Mouse (Mus musculus): ENCODE results near the gene Zhx3. TPM values are rescaled to one million over a fixed set of nuclear protein-coding genes. Genes with fewer than 3 reads are reported as not detected.

The Zhx3 gene
- polyA plus RNA-seq, 1 experiment, result 0.04 TPM

DNA sequence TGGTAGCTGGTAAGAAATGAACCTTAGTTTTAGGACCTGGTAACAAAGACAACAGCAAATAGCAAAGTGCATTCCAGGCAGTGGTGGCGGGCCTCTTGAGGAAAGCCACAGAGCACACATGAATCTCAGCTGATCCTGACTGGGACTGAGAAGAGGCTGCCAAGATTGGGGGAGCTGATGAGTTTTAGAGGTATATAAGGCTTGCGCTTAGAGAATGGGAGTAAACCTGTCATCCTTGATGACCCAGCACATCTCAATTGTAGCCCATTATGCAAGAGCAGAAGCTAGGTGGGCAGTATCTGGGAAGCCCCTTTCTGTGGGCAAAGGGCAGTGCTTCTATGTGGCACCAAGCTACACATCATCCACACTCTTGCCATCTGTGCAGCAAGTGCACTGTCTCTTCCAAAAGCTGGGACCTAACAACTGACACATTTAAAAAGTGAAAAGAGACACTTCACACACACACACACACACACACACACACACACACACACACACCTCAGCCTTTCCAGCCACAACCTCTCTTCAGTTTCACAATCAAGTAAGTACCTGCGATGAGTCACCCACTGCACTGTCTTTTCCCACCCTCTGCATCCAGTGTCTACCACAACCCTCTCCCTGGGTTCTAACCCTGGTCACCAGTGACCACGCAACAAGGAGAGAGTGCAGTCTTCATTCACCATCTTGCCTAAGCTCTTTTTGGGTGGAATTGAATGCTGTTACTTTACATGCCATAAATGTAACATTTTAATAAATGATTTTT, 149.0 kb downstream of the Zhx3 start:
- Histone ChIP-seq H3K27me3 (ENCODE audit: control insufficient read depth) (no peaks in the 10 kb centered on the region), H3K36me3 (ENCODE audit: control insufficient read depth) (peaks cover 76% of the 10 kb centered on the region), H3K4me1 (ENCODE audit: control insufficient read depth) (no peaks in the 10 kb centered on the region), H3K4me3 (replicated peaks) (no peak overlapping the region), H3K9me3 (ENCODE audit: control insufficient read depth, low read length) (no peaks in the 10 kb centered on the region)
- TF ChIP-seq GATA1 (IDR thresholded peaks at IDR 0.05; ENCODE audit: low read length) (no peak), TAL1 (IDR thresholded peaks at IDR 0.05; ENCODE audit: low read length) (no peak)

DNA sequence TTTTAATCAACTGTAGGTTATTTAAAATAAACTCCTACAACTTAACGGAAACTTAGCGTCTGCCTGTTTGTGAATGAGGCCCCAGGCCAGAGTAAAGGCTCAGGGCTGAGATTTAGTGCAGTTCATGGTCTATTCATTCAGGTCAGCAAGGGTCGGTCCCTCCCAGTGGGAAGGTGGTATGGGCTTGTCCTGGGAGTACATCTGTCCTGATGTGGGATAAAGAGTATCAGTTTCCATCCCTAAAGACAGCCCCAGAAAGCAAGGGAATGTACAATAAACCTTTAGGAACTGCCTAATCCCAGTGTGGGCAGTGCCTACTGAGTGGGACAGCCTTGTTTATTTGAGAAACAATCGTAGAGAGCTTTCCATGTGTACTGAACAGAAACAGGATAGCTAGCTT, 150.1 kb downstream of the Zhx3 start:
- TF ChIP-seq GATA1 (IDR thresholded peaks at IDR 0.05; ENCODE audit: low read length) (no peak), TAL1 (IDR thresholded peaks at IDR 0.05; ENCODE audit: low read length) (no peak)
- no peaks in the 10 kb centered on the region for H3K4me1 ChIP-seq (ENCODE audit: control insufficient read depth)
- no peaks in the 10 kb centered on the region for H3K9me3 ChIP-seq (ENCODE audit: control insufficient read depth, low read length)
- H3K36me3 ChIP-seq (ENCODE audit: control insufficient read depth), result peaks cover 87% of the 10 kb centered on the region
- H3K27me3 ChIP-seq (ENCODE audit: control insufficient read depth), result no peaks in the 10 kb centered on the region
- H3K4me3 ChIP-seq (replicated peaks), result no peak overlapping the region

DNA sequence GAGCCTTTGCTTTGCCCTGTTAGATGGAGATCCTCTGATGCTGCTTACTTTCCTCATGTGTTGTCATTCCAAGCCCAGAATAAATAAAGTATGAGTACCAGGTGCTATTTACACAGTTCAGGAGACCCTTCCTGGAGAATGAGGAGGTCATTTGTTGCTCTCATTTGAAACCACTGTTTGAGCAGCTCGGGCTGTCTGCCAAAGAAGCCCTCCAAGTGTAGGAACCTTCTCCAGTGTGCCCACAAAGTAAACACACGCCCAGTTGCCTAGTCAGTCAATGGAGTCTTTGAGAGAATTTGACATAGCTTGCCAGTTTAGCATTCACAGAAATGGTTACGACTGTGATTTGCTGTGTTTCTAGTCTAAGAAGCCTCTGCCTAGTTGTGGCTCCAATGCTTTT, 154.0 kb downstream of the Zhx3 start:
- H3K36me3 ChIP-seq (ENCODE audit: control insufficient read depth), result peaks cover 100% of the 10 kb centered on the region
- H3K9me3 ChIP-seq (ENCODE audit: control insufficient read depth, low read length), result no peaks in the 10 kb centered on the region
- TF ChIP-seq GATA1 (IDR thresholded peaks at IDR 0.05; ENCODE audit: low read length) (no peak), TAL1 (IDR thresholded peaks at IDR 0.05; ENCODE audit: low read length) (no peak)
- no peaks in the 10 kb centered on the region for H3K4me1 ChIP-seq (ENCODE audit: control insufficient read depth)
- no peak overlapping the region for H3K4me3 ChIP-seq (replicated peaks)
- H3K27me3 ChIP-seq (ENCODE audit: control insufficient read depth), result no peaks in the 10 kb centered on the region

DNA sequence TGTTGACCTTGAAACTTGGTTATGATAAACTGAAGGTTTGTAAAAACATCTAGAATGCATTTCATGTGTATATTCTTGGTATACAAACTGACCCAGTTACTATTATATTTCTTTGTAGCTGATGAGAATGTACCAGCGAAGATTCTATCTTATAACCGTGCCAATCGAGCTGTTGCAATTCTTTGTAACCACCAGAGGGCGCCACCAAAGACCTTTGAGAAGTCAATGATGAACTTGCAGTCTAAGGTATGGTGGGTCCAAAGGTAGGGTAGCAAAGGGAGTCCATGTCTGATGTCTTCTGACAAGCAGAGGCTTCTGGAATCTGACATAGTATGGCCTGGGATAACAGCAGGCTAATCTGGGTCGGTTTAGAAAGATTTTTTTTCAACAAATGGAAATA, 155.5 kb downstream of the Zhx3 start:
- Histone ChIP-seq H3K27me3 (ENCODE audit: control insufficient read depth) (no peaks in the 10 kb centered on the region), H3K36me3 (ENCODE audit: control insufficient read depth) (peaks cover 100% of the 10 kb centered on the region), H3K4me3 (replicated peaks) (no peak overlapping the region), H3K4me1 (ENCODE audit: control insufficient read depth) (no peaks in the 10 kb centered on the region), H3K9me3 (ENCODE audit: control insufficient read depth, low read length) (no peaks in the 10 kb centered on the region)
- TF ChIP-seq GATA1 (IDR thresholded peaks at IDR 0.05; ENCODE audit: low read length) (no peak), TAL1 (IDR thresholded peaks at IDR 0.05; ENCODE audit: low read length) (no peak)

DNA sequence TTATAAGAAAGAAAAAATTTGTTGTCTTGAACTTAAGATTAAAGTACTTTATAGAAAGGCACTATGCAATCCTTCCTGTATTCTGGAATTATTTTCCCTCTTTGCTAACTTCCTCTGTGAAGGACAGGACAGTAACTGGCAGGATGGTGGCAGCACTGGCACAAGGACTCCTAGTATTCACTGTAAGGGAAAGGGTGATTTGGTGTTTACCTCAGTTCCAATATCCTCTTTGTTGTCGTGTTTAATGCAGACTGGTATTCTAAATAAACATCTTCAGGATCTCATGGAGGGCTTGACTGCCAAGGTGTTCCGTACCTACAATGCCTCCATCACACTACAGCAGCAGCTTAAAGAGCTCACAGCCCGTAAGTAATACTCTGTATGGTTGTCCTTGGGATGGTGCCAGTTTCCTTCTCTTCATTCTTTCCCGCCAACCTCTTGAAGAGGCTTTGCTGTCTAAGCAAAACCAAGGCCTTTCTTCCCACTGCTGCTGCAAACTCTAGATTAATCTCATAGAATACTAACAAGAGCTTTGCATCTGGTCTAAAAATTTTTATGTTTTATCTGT, 157.3 kb downstream of the Zhx3 start:
- H3K36me3 ChIP-seq (ENCODE audit: control insufficient read depth), result peaks cover 100% of the 10 kb centered on the region
- H3K9me3 ChIP-seq (ENCODE audit: control insufficient read depth, low read length), result no peaks in the 10 kb centered on the region
- TF ChIP-seq TAL1 (IDR thresholded peaks at IDR 0.05; ENCODE audit: low read length), result no peak
- TF ChIP-seq GATA1 (IDR thresholded peaks at IDR 0.05; ENCODE audit: low read length), result no peak
- H3K4me1 ChIP-seq (ENCODE audit: control insufficient read depth), result no peaks in the 10 kb centered on the region
- no peak overlapping the region for H3K4me3 ChIP-seq (replicated peaks)
- no peaks in the 10 kb centered on the region for H3K27me3 ChIP-seq (ENCODE audit: control insufficient read depth)

DNA sequence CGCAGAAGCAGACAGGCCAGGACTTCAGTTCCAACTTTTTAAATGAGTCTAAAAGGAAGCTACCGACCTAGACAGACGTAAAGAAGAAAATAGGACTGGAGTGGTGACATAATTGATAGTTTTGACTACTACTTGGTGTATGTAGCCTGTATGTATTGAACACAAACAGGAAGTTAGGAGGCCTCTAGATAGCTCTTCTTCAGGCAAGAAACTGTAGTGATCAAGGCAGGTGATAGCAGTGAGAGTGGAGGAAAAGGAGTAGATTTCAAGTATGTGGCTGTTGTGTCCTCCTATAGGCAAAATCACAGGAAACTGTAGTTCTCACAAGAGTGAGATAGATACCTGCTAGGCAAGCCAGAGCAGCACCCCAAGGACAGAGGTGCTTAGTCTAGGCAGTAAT, 165.1 kb downstream of the Zhx3 start:
- H3K4me1 ChIP-seq (ENCODE audit: control insufficient read depth), result no peaks in the 10 kb centered on the region
- H3K27me3 ChIP-seq (ENCODE audit: control insufficient read depth), result no peaks in the 10 kb centered on the region
- TF ChIP-seq TAL1 (IDR thresholded peaks at IDR 0.05; ENCODE audit: low read length), result no peak
- no peak for TF ChIP-seq GATA1 (IDR thresholded peaks at IDR 0.05; ENCODE audit: low read length)
- H3K4me3 ChIP-seq (replicated peaks), result no peak overlapping the region
- H3K9me3 ChIP-seq (ENCODE audit: control insufficient read depth, low read length), result no peaks in the 10 kb centered on the region
- H3K36me3 ChIP-seq (ENCODE audit: control insufficient read depth), result peaks cover 99% of the 10 kb centered on the region

DNA sequence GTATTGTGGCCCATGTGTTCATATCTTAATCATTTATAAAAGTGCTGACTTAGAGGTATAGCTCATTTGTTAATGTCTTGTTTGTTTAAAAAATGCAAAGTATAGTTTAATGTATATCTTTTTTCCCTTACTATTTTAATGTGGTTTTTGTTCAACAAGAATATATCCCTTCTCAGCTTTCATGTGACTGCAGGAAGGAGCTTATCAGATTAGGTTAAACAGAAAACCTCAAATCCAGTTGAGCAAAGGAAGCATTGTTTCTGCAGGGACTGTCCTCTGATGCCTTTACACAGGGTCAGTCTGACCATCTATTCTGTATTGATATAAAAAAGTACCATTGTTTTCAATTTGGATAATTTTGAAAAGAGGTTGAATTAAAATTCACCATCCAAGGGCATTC, 170.0 kb downstream of the Zhx3 start:
- TF ChIP-seq GATA1 (IDR thresholded peaks at IDR 0.05; ENCODE audit: low read length), result no peak
- no peak for TF ChIP-seq TAL1 (IDR thresholded peaks at IDR 0.05; ENCODE audit: low read length)
- no peaks in the 10 kb centered on the region for H3K9me3 ChIP-seq (ENCODE audit: control insufficient read depth, low read length)
- no peaks in the 10 kb centered on the region for H3K27me3 ChIP-seq (ENCODE audit: control insufficient read depth)
- peaks cover 99% of the 10 kb centered on the region for H3K36me3 ChIP-seq (ENCODE audit: control insufficient read depth)
- peaks cover 1% of the 10 kb centered on the region; the same call in 1 of the 2 replicates for H3K4me1 ChIP-seq (ENCODE audit: control insufficient read depth)
- no peak overlapping the region for H3K4me3 ChIP-seq (replicated peaks)

DNA sequence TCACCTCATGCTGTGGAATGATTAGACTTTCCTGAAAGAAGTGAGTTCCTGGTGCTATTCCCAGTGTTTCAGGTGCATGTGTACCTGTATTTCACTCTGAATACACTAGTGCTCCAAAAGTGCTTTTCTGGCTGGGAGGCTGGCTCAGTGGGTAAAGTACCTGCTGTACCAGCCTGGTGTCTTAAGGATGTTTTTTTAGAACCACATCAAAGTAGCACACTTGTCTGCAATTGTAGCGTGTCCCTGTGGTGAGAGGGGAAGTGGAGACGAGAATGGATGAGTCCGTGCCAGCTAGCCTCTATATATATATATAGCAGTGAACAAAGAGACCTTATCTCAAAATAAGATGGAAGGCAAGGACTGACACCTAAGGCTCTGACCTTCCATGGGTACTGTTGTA, 171.2 kb downstream of the Zhx3 start:
- H3K4me3 ChIP-seq (replicated peaks), result no peak overlapping the region
- no peaks in the 10 kb centered on the region for H3K9me3 ChIP-seq (ENCODE audit: control insufficient read depth, low read length)
- H3K4me1 ChIP-seq (ENCODE audit: control insufficient read depth), result peaks cover 1% of the 10 kb centered on the region; the same call in 1 of the 2 replicates
- no peak for TF ChIP-seq GATA1 (IDR thresholded peaks at IDR 0.05; ENCODE audit: low read length)
- no peak for TF ChIP-seq TAL1 (IDR thresholded peaks at IDR 0.05; ENCODE audit: low read length)
- H3K27me3 ChIP-seq (ENCODE audit: control insufficient read depth), result no peaks in the 10 kb centered on the region
- peaks cover 97% of the 10 kb centered on the region for H3K36me3 ChIP-seq (ENCODE audit: control insufficient read depth)

DNA sequence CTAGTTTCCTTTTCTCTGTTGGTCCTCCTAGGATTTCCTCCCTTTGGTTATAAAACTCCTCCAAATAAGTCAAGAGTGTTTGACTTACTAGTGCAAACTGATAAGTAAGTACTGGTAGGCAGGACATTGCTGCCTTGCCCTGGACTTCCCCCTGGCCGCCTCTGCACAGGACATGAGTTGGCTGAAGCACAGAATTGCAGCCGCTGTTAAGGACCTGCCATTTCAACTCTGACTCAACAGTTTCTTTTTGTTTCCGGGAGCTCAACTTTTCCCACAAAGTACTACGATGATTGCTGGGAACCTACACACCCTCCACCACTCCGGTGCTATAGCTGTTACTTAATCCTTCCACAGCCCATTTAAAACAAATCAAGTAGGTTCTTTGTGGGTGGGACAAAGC, 172.5 kb downstream of the Zhx3 start:
- peaks cover 97% of the 10 kb centered on the region for H3K36me3 ChIP-seq (ENCODE audit: control insufficient read depth)
- TF ChIP-seq TAL1 (IDR thresholded peaks at IDR 0.05; ENCODE audit: low read length) (no peak), GATA1 (IDR thresholded peaks at IDR 0.05; ENCODE audit: low read length) (no peak)
- H3K4me1 ChIP-seq (ENCODE audit: control insufficient read depth), result peaks cover 1% of the 10 kb centered on the region; the same call in 1 of the 2 replicates
- H3K4me3 ChIP-seq (replicated peaks), result no peak overlapping the region
- H3K9me3 ChIP-seq (ENCODE audit: control insufficient read depth, low read length), result no peaks in the 10 kb centered on the region
- H3K27me3 ChIP-seq (ENCODE audit: control insufficient read depth), result no peaks in the 10 kb centered on the region

Other genes with a start within 250 kb of the Zhx3 start
- 38.8 and 42.7 TPM in 2 replicates for gene Top1, start 227.1 kb downstream of the Zhx3 start, polyA plus RNA-seq (2012)
- gene Plcg1, start 141.7 kb downstream of the Zhx3 start, polyA plus RNA-seq (2012), result 0.04 TPM in 2 replicates
- not detected in 2 replicates for gene Lpin3, start 7.7 kb upstream of the Zhx3 start, polyA plus RNA-seq (2012)
- gene Emilin3, start 39.3 kb upstream of the Zhx3 start, polyA plus RNA-seq (2012), result 0.05 TPM in 1 of 2 replicates, not detected in the other
- 0.17 and 0.49 TPM in 2 replicates for gene Chd6, start 236.1 kb upstream of the Zhx3 start, polyA plus RNA-seq (2012)